Mouse (Mus musculus): ENCODE data around the gene Plxnc1. TPM values are rescaled to one million over a fixed set of nuclear protein-coding genes. Genes with fewer than 3 reads are reported as not detected.

Plxnc1 gene
- total RNA-seq, 2 experiments from 2014 or later, result 46.2 to 49.9 TPM

GRCm38 (mm10) chr10:94804029-94804908 lies 140.4 kb downstream of the Plxnc1 start:
- no peak for DNase-seq (ENCODE audit: extremely low spot score in 1 of 2, low spot score in 2 of 2)
- Histone ChIP-seq H3K4me3 (no peak overlapping the region), H3K27ac (no peak overlapping the region; the same call in 1 of the 2 replicates)
- intact Hi-C loops (cut with DNase I), result no loop called here
- no peak for TF ChIP-seq CTCF (IDR thresholded peaks at IDR 0.05)

GRCm38 (mm10) chr10:94800677-94801354 lies 143.8 kb downstream of the Plxnc1 start:
- Histone ChIP-seq H3K27ac (no peak overlapping the region), H3K4me3 (no peak overlapping the region)
- intact Hi-C loops (cut with DNase I), result no loop called here
- no peak for DNase-seq (ENCODE audit: extremely low spot score in 1 of 2, low spot score in 2 of 2)
- no peak for TF ChIP-seq CTCF (IDR thresholded peaks at IDR 0.05)

- DNase-seq (ENCODE audit: extremely low spot score in 1 of 2, low spot score in 2 of 2), result no peak
- H3K27ac ChIP-seq, result no peak overlapping the region
- intact Hi-C loops (cut with DNase I), result no loop called here
Observed at GRCm38 (mm10) chr10:94799485-94800239, 145.0 kb downstream of the Plxnc1 start.

GRCm38 (mm10) chr10:94798128-94798527 lies 146.5 kb downstream of the Plxnc1 start:
- no peak overlapping the region for H3K4me3 ChIP-seq
- no peak for DNase-seq (ENCODE audit: extremely low spot score in 1 of 2, low spot score in 2 of 2)
- H3K27ac ChIP-seq, result no peak overlapping the region
- intact Hi-C loops (cut with DNase I), result no loop called here
- TF ChIP-seq CTCF (IDR thresholded peaks at IDR 0.05), result no peak

More at GRCm38 (mm10) chr10:94799485-94800239, 145.0 kb downstream of the Plxnc1 start:
- H3K4me3 ChIP-seq, result no peak overlapping the region
- TF ChIP-seq CTCF (IDR thresholded peaks at IDR 0.05), result no peak

GRCm38 (mm10) chr10:94794666-94795244 lies 149.9 kb downstream of the Plxnc1 start:
- intact Hi-C loops (cut with DNase I), result no loop called here
- no peak overlapping the region for H3K27ac ChIP-seq
- DNase-seq (ENCODE audit: extremely low spot score in 1 of 2, low spot score in 2 of 2), result no peak
- H3K4me3 ChIP-seq, result no peak overlapping the region
- TF ChIP-seq CTCF (IDR thresholded peaks at IDR 0.05), result no peak

- no peak for TF ChIP-seq CTCF (IDR thresholded peaks at IDR 0.05)
- no peak for DNase-seq (ENCODE audit: extremely low spot score in 1 of 2, low spot score in 2 of 2)
- H3K27ac ChIP-seq, result no peak overlapping the region
- intact Hi-C loops (cut with DNase I), result no loop called here
- no peak overlapping the region for H3K4me3 ChIP-seq
Observed at GRCm38 (mm10) chr10:94793914-94794313, 150.7 kb downstream of the Plxnc1 start.

GRCm38 (mm10) chr10:94789205-94789604 lies 155.4 kb downstream of the Plxnc1 start:
- Histone ChIP-seq H3K27ac (no peak overlapping the region), H3K4me3 (no peak overlapping the region)
- no peak for TF ChIP-seq CTCF (IDR thresholded peaks at IDR 0.05)
- DNase-seq (ENCODE audit: extremely low spot score in 1 of 2, low spot score in 2 of 2), result no peak
- intact Hi-C loops (cut with DNase I), result no loop called here

GRCm38 (mm10) chr10:94780618-94781262 lies 163.9 kb downstream of the Plxnc1 start:
- no peak for DNase-seq (ENCODE audit: extremely low spot score in 1 of 2, low spot score in 2 of 2)
- intact Hi-C loops (cut with DNase I), result no loop called here
- no peak for TF ChIP-seq CTCF (IDR thresholded peaks at IDR 0.05)
- no peak overlapping the region for H3K4me3 ChIP-seq
- no peak overlapping the region for H3K27ac ChIP-seq

- intact Hi-C loops (cut with DNase I), result no loop called here
Observed at GRCm38 (mm10) chr10:94779319-94779718, 165.3 kb downstream of the Plxnc1 start.

GRCm38 (mm10) chr10:94777576-94777975 lies 167.1 kb downstream of the Plxnc1 start:
- Histone ChIP-seq H3K27ac (no peak overlapping the region; the same call in 1 of the 2 replicates), H3K4me3 (no peak overlapping the region)
- no peak for DNase-seq (ENCODE audit: extremely low spot score in 1 of 2, low spot score in 2 of 2)
- intact Hi-C loops (cut with DNase I), result no loop called here
- TF ChIP-seq CTCF (IDR thresholded peaks at IDR 0.05), result no peak

More at GRCm38 (mm10) chr10:94779319-94779718, 165.3 kb downstream of the Plxnc1 start:
- TF ChIP-seq CTCF (IDR thresholded peaks at IDR 0.05), result no peak
- no peak for DNase-seq (ENCODE audit: extremely low spot score in 1 of 2, low spot score in 2 of 2)
- H3K4me3 ChIP-seq, result no peak overlapping the region
- H3K27ac ChIP-seq, result no peak overlapping the region

GRCm38 (mm10) chr10:94771496-94771895 lies 173.1 kb downstream of the Plxnc1 start:
- TF ChIP-seq CTCF (IDR thresholded peaks at IDR 0.05), result no peak
- Histone ChIP-seq H3K27ac (no peak overlapping the region), H3K4me3 (no peak overlapping the region)
- intact Hi-C loops (cut with DNase I), result no loop called here
- DNase-seq (ENCODE audit: extremely low spot score in 1 of 2, low spot score in 2 of 2), result no peak
